8 mouse cellular contexts compared by ENCODE assay signal in the genomic region with DNA sequence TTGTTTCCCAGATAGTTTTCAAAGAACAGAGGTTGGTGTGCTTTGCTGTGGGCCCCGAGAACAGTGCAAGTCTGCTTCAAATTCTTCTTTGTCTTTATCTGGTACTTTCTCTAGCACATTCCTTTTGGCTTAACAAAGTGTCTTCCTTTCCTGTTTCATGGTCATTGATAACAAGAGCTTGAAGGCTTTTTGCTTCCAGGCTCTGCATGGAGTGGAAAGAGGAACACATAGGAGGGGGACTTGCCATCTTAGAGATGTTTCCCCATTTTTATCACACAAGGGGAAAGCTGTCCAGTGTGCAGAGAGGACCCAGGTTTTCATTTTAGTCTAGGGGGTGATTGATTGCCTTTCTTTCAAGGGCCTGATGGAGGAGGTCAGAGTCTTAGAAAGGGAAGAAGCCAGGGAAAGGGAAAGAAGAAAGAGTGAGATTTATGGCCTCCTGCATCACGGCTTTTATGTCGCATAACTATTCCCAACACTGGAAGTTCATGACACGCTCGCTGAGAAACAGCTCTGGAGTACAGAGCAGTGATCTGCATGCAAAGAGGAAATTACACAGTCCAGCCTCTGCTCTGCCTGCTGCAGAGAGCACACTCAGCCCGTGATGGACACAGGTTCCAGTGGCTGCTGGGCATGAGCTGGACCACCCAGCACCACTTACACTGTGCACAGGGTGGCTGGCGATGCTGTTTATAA.
DNase-seq lines count a peak whose midpoint lies in the region; ATAC-seq and TF ChIP-seq lines count a peak whose summit lies in the region.

No protein-coding gene starts in this region.

- no peak overlapping the region for H3K9ac ChIP-seq in MEL (ENCODE audit: control insufficient read depth, low read depth, low read length, poor library complexity, severe bottlenecking)
- H3K9ac ChIP-seq in forebrain, embryonic 16.5 days (replicated peaks; ENCODE audit: low read depth, low read length), result no peak overlapping the region
- H3K9ac ChIP-seq in liver, embryonic 13.5 days, result no peak overlapping the region

- WGBS in forebrain, embryonic 16.5 days, result 9% methylated on average over 7 of the region's 7 CpGs
- WGBS in liver, embryonic 13.5 days (ENCODE audit: insufficient replicate concordance), result 34% methylated on average over 7 of the region's 7 CpGs

- peak; percentile 68 for ATAC-seq in forebrain, embryonic 16.5 days
- ATAC-seq in liver, embryonic 13.5 days (ENCODE audit: low read depth), result peak; percentile 43; the same call in 1 of the 2 replicates
- ATAC-seq in CD4-positive, CD25-positive, alpha-beta regulatory T cell, adult 4 months, result no peak

- H3K9me3 ChIP-seq in MEL (replicated peaks; ENCODE audit: insufficient read depth, low read length), result no peaks in the 10 kb centered on the region
- no peaks in the 10 kb centered on the region for H3K9me3 ChIP-seq in forebrain, embryonic 16.5 days (ENCODE audit: control insufficient read depth, low read length)
- no peaks in the 10 kb centered on the region for H3K9me3 ChIP-seq in liver, embryonic 13.5 days (replicated peaks)

- no peak for DNase-seq in gastrocnemius, adult 2 months
- DNase-seq in gastrocnemius, postnatal 25 days, result no peak
- DNase-seq in MEL (ENCODE audit: low read depth, low spot score), result peak; percentile 65
- DNase-seq in liver, embryonic 13.5 days, result no peak
- no peak for DNase-seq in ovary, postnatal 36 days (ENCODE audit: low spot score)
- DNase-seq in thymus, postnatal 10 days (ENCODE audit: low spot score in 2 of 2), result no peak

- H3K4me1 ChIP-seq in MEL (ENCODE audit: control insufficient read depth in 1 of 2, insufficient read depth in 2 of 2, low read length in 2 of 2), result peaks cover 27% of the 10 kb centered on the region in 2 experiments
- peaks cover 45% of the 10 kb centered on the region for H3K4me1 ChIP-seq in forebrain, embryonic 16.5 days (replicated peaks; ENCODE audit: control insufficient read depth, insufficient read depth, low read length)
- H3K4me1 ChIP-seq in liver, embryonic 13.5 days (replicated peaks), result peaks cover 29% of the 10 kb centered on the region

- TF ChIP-seq CTCF in gastrocnemius, adult 2 months (IDR thresholded peaks at IDR 0.05), result no peak
- no peak for TF ChIP-seq CTCF in MEL (IDR thresholded peaks at IDR 0.05 in 2 of 3, conservative IDR thresholded peaks at IDR 0.05 in 1 of 3; ENCODE audit: control insufficient read depth in 1 of 3, insufficient read depth in 1 of 3, low read depth in 2 of 3, low read length in 3 of 3, poor library complexity in 1 of 3, severe bottlenecking in 1 of 3)

- peaks cover 25 to 55% of the 10 kb centered on the region in 2 experiments for H3K36me3 ChIP-seq in MEL (ENCODE audit: control insufficient read depth in 1 of 2, insufficient read depth in 2 of 2, low read length in 2 of 2)
- H3K36me3 ChIP-seq in forebrain, embryonic 16.5 days (ENCODE audit: control insufficient read depth, insufficient read depth), result no peaks in the 10 kb centered on the region
- no peaks in the 10 kb centered on the region for H3K36me3 ChIP-seq in liver, embryonic 13.5 days

- TF ChIP-seq EP300 in MEL (IDR thresholded peaks at IDR 0.05; ENCODE audit: low read depth in 1 of 2, low read length in 2 of 2), result peak; percentile 58 to 69

- TF ChIP-seq RAD21 in MEL (IDR thresholded peaks at IDR 0.05; ENCODE audit: low read depth, low read length), result no peak

- H3K27me3 ChIP-seq in MEL (ENCODE audit: control insufficient read depth in 1 of 2, insufficient read depth in 2 of 2, low read length in 2 of 2), result no peaks in the 10 kb centered on the region
- H3K27me3 ChIP-seq in forebrain, embryonic 16.5 days (replicated peaks; ENCODE audit: control insufficient read depth, insufficient read depth, low read length), result no peaks in the 10 kb centered on the region
- no peaks in the 10 kb centered on the region for H3K27me3 ChIP-seq in liver, embryonic 13.5 days

- TF ChIP-seq POLR2A in MEL (IDR thresholded peaks at IDR 0.05; ENCODE audit: control insufficient read depth in 1 of 2, insufficient read depth in 1 of 2, low read depth in 1 of 2, low read length in 2 of 2, poor library complexity in 1 of 2), result no peak

- intact Hi-C loops in gastrocnemius, adult 2 months (cut with DNase I), result no loop called here

- no peak overlapping the region for H3K4me3 ChIP-seq in gastrocnemius, adult 2 months
- no peak overlapping the region for H3K4me3 ChIP-seq in MEL (ENCODE audit: control insufficient read depth in 1 of 2, insufficient read depth in 1 of 2, low read depth in 2 of 2, low read length in 2 of 2)
- no peak overlapping the region for H3K4me3 ChIP-seq in forebrain, embryonic 16.5 days (replicated peaks; ENCODE audit: low read length)
- H3K4me3 ChIP-seq in liver, embryonic 13.5 days (replicated peaks), result no peak overlapping the region

- peak overlapping the region; percentile 12 for H3K27ac ChIP-seq in gastrocnemius, adult 2 months
- H3K27ac ChIP-seq in MEL (ENCODE audit: control insufficient read depth, low read depth, low read length), result no peak overlapping the region
- no peak overlapping the region for H3K27ac ChIP-seq in forebrain, embryonic 16.5 days (ENCODE audit: low read length)
- H3K27ac ChIP-seq in liver, embryonic 13.5 days, result 0 out of 2 replicates have a peak overlapping the region, but pooled peaks have one; percentile 11

- peaks cover 61% of the 10 kb centered on the region for H3K79me2 ChIP-seq in MEL (ENCODE audit: control insufficient read depth, insufficient read depth, low read length, poor library complexity)

- no peak overlapping the region for H3K4me2 ChIP-seq in forebrain, embryonic 16.5 days (ENCODE audit: low read length)
- H3K4me2 ChIP-seq in liver, embryonic 13.5 days, result no peak overlapping the region

TF ChIP-seq in MEL, 35 proteins besides CTCF, POLR2A, EP300 and RAD21:
- TF ChIP-seq CHD2 (IDR thresholded peaks at IDR 0.05; ENCODE audit: low read length) (no peak), ETS1 (IDR thresholded peaks at IDR 0.05; ENCODE audit: low read depth, low read length) (0 out of 2 replicates have a peak, but pooled peaks have one; percentile 29), TCF12 (IDR thresholded peaks at IDR 0.05; ENCODE audit: low read depth, low read length) (peak; percentile 15; the same call in 1 of the 2 replicates), MEF2A (IDR thresholded peaks at IDR 0.05; ENCODE audit: extremely low read depth, insufficient replicate concordance, low read depth, low read length, poor library complexity, severe bottlenecking) (no peak), GATA1 (IDR thresholded peaks at IDR 0.05; ENCODE audit: low read depth, low read length) (peak; percentile 71), MYC (IDR thresholded peaks at IDR 0.05; ENCODE audit: low read depth, low read length) (peak; percentile 29; the same call in 1 of the 2 replicates), USF1 (IDR thresholded peaks at IDR 0.05; ENCODE audit: low read depth, low read length) (no peak), RCOR1 (IDR thresholded peaks at IDR 0.05; ENCODE audit: low read depth, low read length) (peak; percentile 39; the same call in 1 of the 2 replicates)

Comparison
In these comparisons a context has a peak if more than half of its experiments do, and no peak if none do; other contexts are left out.
1. H3K27ac ChIP-seq: peak in gastrocnemius, adult 2 months (single experiment) and liver, embryonic 13.5 days (single experiment); none in MEL (single experiment) and forebrain, embryonic 16.5 days (single experiment).